8 mouse cellular contexts compared by ENCODE assay signal in genomic region chr9:14274986-14275720, GRCm38 (mm10). TPM values are rescaled to one million over a fixed set of nuclear protein-coding genes. Genes with fewer than 3 reads are reported as not detected.
DNase-seq lines count a peak whose midpoint lies in the region; ATAC-seq and TF ChIP-seq lines count a peak whose summit lies in the region.

TSS of gene Sesn3 (plus strand) at chr9:14275067.

- DNase-seq in ES-E14 (ENCODE audit: low read depth, low spot score) = peak; percentile 81
- peak; percentile 93 for DNase-seq in cerebellum, adult 11-12 months
- peak; percentile 85 for DNase-seq in forebrain, postnatal 0 days
- peak; percentile 80 for DNase-seq in heart, postnatal 4 days
- DNase-seq in layer of hippocampus, adult 2 months (ENCODE audit: low spot score in 2 of 2) = peak; percentile 41 to 54
- DNase-seq in lung, adult 2 months = peak; percentile 74
- peak; percentile 85 for DNase-seq in testis, postnatal 10 days (ENCODE audit: low spot score)

- no peaks in the 10 kb centered on the region for H3K27me3 ChIP-seq in forebrain, postnatal 0 days (ENCODE audit: insufficient read depth, low read length)
- no peaks in the 10 kb centered on the region for H3K27me3 ChIP-seq in neural tube, embryonic 15.5 days (replicated peaks)

- peak within 1 kb of the TSS; percentile 54 for H3K4me2 ChIP-seq in forebrain, postnatal 0 days (ENCODE audit: low read depth)
- H3K4me2 ChIP-seq in neural tube, embryonic 15.5 days = peak within 1 kb of the TSS; percentile 62

- peak; percentile 58 for ATAC-seq in forebrain, postnatal 0 days
- ATAC-seq in neural tube, embryonic 15.5 days (ENCODE audit: low FRiP score) = peak; percentile 32

- 2% methylated on average over 25 of the region's 25 CpGs for WGBS in forebrain, postnatal 0 days
- WGBS in lung, adult 2 months = 6% methylated on average over 25 of the region's 25 CpGs
- WGBS in neural tube, embryonic 15.5 days = under 1% methylated on average over 25 of the region's 25 CpGs

- peak within 1 kb of the TSS; percentile 49 for H3K9ac ChIP-seq in ES-E14 (ENCODE audit: insufficient read depth, low read depth, low read length, poor library complexity, severe bottlenecking)
- H3K9ac ChIP-seq in forebrain, postnatal 0 days = peak within 1 kb of the TSS; percentile 52
- peak within 1 kb of the TSS; percentile 45 for H3K9ac ChIP-seq in neural tube, embryonic 15.5 days (replicated peaks)

- H3K27ac ChIP-seq in ES-E14 (ENCODE audit: insufficient read depth, low read depth, low read length, poor library complexity, severe bottlenecking) = peak within 1 kb of the TSS; percentile 57
- peak within 1 kb of the TSS; percentile 88 for H3K27ac ChIP-seq in forebrain, postnatal 0 days (ENCODE audit: low read depth, low read length)
- peak within 1 kb of the TSS; percentile 92 for H3K27ac ChIP-seq in layer of hippocampus, adult 2 months
- peak within 1 kb of the TSS; percentile 89 for H3K27ac ChIP-seq in neural tube, embryonic 15.5 days (replicated peaks)

- H3K9me3 ChIP-seq in ES-E14 (ENCODE audit: control insufficient read depth, insufficient read depth, low read depth, low read length) = no peaks in the 10 kb centered on the region
- no peaks in the 10 kb centered on the region for H3K9me3 ChIP-seq in forebrain, postnatal 0 days (ENCODE audit: low read length)
- no peaks in the 10 kb centered on the region for H3K9me3 ChIP-seq in neural tube, embryonic 15.5 days (replicated peaks)

- no peaks in the 10 kb centered on the region for H3K36me3 ChIP-seq in ES-E14 (ENCODE audit: control insufficient read depth, insufficient read depth, low read length, poor library complexity, severe bottlenecking)
- no peaks in the 10 kb centered on the region for H3K36me3 ChIP-seq in forebrain, postnatal 0 days (ENCODE audit: insufficient read depth)
- H3K36me3 ChIP-seq in neural tube, embryonic 15.5 days = no peaks in the 10 kb centered on the region

- TF ChIP-seq CTCF in forebrain, postnatal 0 days (IDR thresholded peaks at IDR 0.05; ENCODE audit: low read depth) = peak; percentile 50
- TF ChIP-seq CTCF in layer of hippocampus, adult 2 months (conservative IDR thresholded peaks at IDR 0.05) = peak; percentile 59
- no peak; the same call in 1 of the 2 replicates for TF ChIP-seq CTCF in lung, adult 2 months (IDR thresholded peaks at IDR 0.05; ENCODE audit: insufficient read depth, low read length)

- H3K4me3 ChIP-seq in ES-E14 (ENCODE audit: insufficient read depth in 1 of 2, low read depth in 1 of 2, low read length in 2 of 2, poor library complexity in 1 of 2, severe bottlenecking in 1 of 2) = peak within 1 kb of the TSS; percentile 36 to 70
- peak within 1 kb of the TSS; percentile 90 for H3K4me3 ChIP-seq in forebrain, postnatal 0 days (ENCODE audit: low read depth, low read length)
- peak within 1 kb of the TSS; percentile 96 for H3K4me3 ChIP-seq in layer of hippocampus, adult 2 months
- peak within 1 kb of the TSS; percentile 69 for H3K4me3 ChIP-seq in lung, adult 2 months (replicated peaks; ENCODE audit: extremely low read depth, low read depth, low read length)
- H3K4me3 ChIP-seq in neural tube, embryonic 15.5 days (replicated peaks) = peak within 1 kb of the TSS; percentile 97

- H3K4me1 ChIP-seq in ES-E14 (ENCODE audit: control insufficient read depth in 2 of 2, insufficient read depth in 2 of 2, low read length in 2 of 2, poor library complexity in 1 of 2) = peaks cover 0 to 5% of the 10 kb centered on the region in 2 experiments; a peak in 1 of 4 replicates
- 0 out of 2 replicates have a peak, but pooled peaks cover 4% of the 10 kb centered on the region for H3K4me1 ChIP-seq in forebrain, postnatal 0 days (ENCODE audit: insufficient read depth)
- H3K4me1 ChIP-seq in lung, adult 2 months (ENCODE audit: control insufficient read depth, insufficient read depth, low read length) = 0 out of 2 replicates have a peak, but pooled peaks cover 2% of the 10 kb centered on the region
- peaks cover 14% of the 10 kb centered on the region for H3K4me1 ChIP-seq in neural tube, embryonic 15.5 days

- TF ChIP-seq POLR2A in lung, adult 2 months (IDR thresholded peaks at IDR 0.05; ENCODE audit: borderline replicate concordance, extremely low read depth, low read depth, low read length) = peak; percentile 41; the same call in 1 of the 2 replicates

- in situ Hi-C loops in ES-E14 (cut with MboI; ENCODE audit: low sequenced_read_pairs in 2 of 2, unreplicated experiment in 2 of 2) = no loop called here

TF ChIP-seq in ES-E14, 5 proteins besides CTCF, POLR2A, EP300 and RAD21:
- no peak for TF ChIP-seq ZC3H11A (IDR thresholded peaks at IDR 0.05; ENCODE audit: borderline replicate concordance, low read depth, low read length)
- TF ChIP-seq MAFK (IDR thresholded peaks at IDR 0.05; ENCODE audit: insufficient read depth, low read depth, low read length) = no peak
- no peak for TF ChIP-seq ZNF384 (IDR thresholded peaks at IDR 0.05; ENCODE audit: low read depth, low read length)
- no peak for TF ChIP-seq HCFC1 (IDR thresholded peaks at IDR 0.05; ENCODE audit: borderline replicate concordance, insufficient read depth, low read length)
- no peak for TF ChIP-seq CHD2 (IDR thresholded peaks at IDR 0.05; ENCODE audit: low read depth, low read length)

RNA-seq across cellular contexts. Expression of gene Sesn3, which starts in this region (rescaled TPM):
- 7.1 and 10.0 TPM in 2 replicates for total RNA-seq in ES-E14 (2012; rRNA removed)
- total RNA-seq in forebrain, postnatal 0 days (2014; rRNA removed) = 29.8 and 40.5 TPM in 2 replicates
- polyA plus RNA-seq in forebrain, postnatal 0 days (2015; fragmentation: Nextera tagmentation; extraction: Ambion mirVana) = 9.3 and 16.3 TPM in 2 replicates
- total RNA-seq in heart, postnatal 4 days (2021) = 10 to 100 TPM; 24.8 to 28.6 TPM
- total RNA-seq in layer of hippocampus, adult 2 months (2021) = 10 to 100 TPM; 66.8 TPM
- 7.8 and 9.5 TPM in 2 replicates for polyA plus RNA-seq in lung, adult 2 months (2012; rRNA removed)
- 18.6 and 21.0 TPM in 2 replicates for polyA plus RNA-seq in neural tube, embryonic 15.5 days (2015; fragmentation: Nextera tagmentation; extraction: Ambion mirVana)

Comparison
In these comparisons a context has a peak if more than half of its experiments do, and no peak if none do; other contexts are left out.
1. Peak in every context shown above with its lines: DNase-seq, ATAC-seq, H3K4me3 ChIP-seq and H3K27ac ChIP-seq.